In the genomic region with DNA sequence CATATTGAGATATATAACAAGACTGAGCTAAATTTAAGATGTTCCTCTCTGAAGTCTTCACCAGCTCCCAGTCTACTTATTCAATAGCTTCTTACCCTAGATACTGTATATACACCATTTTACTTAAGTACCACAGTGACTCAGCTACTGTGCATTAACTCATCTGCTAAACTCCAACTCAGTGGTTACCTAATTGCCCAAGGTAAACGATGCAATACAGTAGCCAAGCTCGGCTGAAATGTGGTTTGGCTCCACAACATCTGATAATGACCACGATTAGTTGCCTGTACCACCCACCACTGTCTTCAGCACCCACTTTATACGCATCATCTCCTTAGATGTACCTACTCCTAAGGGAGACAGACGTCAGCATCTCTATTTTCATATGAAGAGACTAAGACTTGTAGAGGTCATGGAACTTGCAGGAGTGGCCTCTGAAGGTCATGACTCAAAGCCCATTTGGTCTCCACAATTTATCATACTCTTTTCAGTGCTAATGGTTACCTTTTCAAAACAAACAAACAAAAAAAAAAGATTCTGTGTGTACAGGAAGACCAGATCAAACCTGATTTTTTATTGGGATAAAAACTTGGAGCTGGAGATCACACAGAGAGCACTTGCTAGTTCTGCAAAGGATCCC, we compare ENCODE assay signal across 31 mouse cellular contexts.
DNase-seq lines count a peak whose midpoint lies in the region; ATAC-seq lines count a peak whose summit lies in the region.
"Had no signal": no experiment of that assay in that cellular context is flagged by ENCODE, and none has a peak within 500 bp of the region (broad histone marks: within the 10 kb centered on the region; RNA-seq: fewer than 3 reads in every experiment).

No protein-coding gene starts in this region.

- H3K36me3 ChIP-seq in heart, embryonic 12.5 days = peaks cover 3% of the 10 kb centered on the region
- H3K36me3 ChIP-seq: embryonic facial prominence, embryonic 15.5 days; forebrain, embryonic 12.5 days; hindbrain, embryonic 15.5 days; limb, embryonic 12.5 days; liver, embryonic 15.5 days; midbrain, embryonic 13.5 days; neural tube, embryonic 15.5 days had no signal

- no peak overlapping the region for H3K27ac ChIP-seq in heart, embryonic 12.5 days (ENCODE audit: poor library complexity, severe bottlenecking)
- H3K27ac ChIP-seq: embryonic facial prominence, embryonic 10.5 days; embryonic facial prominence, embryonic 15.5 days; forebrain, embryonic 12.5 days; heart, adult 2 months; heart, embryonic 13.5 days; hindbrain, embryonic 15.5 days; limb, embryonic 12.5 days; liver, embryonic 15.5 days; midbrain, embryonic 13.5 days; neural tube, embryonic 15.5 days had no signal

- DNase-seq in heart, adult 11 months = peak; percentile 22
- DNase-seq in R1 (ENCODE audit: low read depth, low spot score) = peak; percentile 59
- no peak for DNase-seq in layer of hippocampus, adult 9-11 months
- DNase-seq in thymus, adult 18-20 months = no peak
- no peak for DNase-seq in T-cell, adult 2 months (ENCODE audit: low spot score)
- DNase-seq: adrenal gland, postnatal 25 days; cerebellum, adult 11-12 months; cerebellum, postnatal 14 days; forebrain, postnatal 0 days; gastrocnemius, postnatal 25 days; heart, adult 2 months; heart, postnatal 10 days; kidney, adult 2 months; kidney, postnatal 36 days; lung, embryonic 14.5 days; right cerebral cortex, postnatal 4 days; thymus, postnatal 4 days had no signal

- H3K4me1 ChIP-seq in heart, embryonic 12.5 days (replicated peaks) = peaks cover 24% of the 10 kb centered on the region
- H3K4me1 ChIP-seq: limb, embryonic 12.5 days had no signal

- no peaks in the 10 kb centered on the region for H3K27me3 ChIP-seq in heart, embryonic 12.5 days (replicated peaks)
- H3K27me3 ChIP-seq: embryonic facial prominence, embryonic 15.5 days; forebrain, embryonic 12.5 days; heart, embryonic 13.5 days; hindbrain, embryonic 15.5 days; limb, embryonic 12.5 days; liver, embryonic 15.5 days; megakaryocyte, embryonic 14.5 days; midbrain, embryonic 13.5 days; neural tube, embryonic 15.5 days had no signal

- H3K9me3 ChIP-seq in heart, embryonic 12.5 days (replicated peaks) = no peaks in the 10 kb centered on the region
- H3K9me3 ChIP-seq: embryonic facial prominence, embryonic 10.5 days; embryonic facial prominence, embryonic 15.5 days; forebrain, embryonic 12.5 days; heart, embryonic 13.5 days; hindbrain, embryonic 15.5 days; limb, embryonic 12.5 days; liver, embryonic 15.5 days; megakaryocyte, embryonic 14.5 days; midbrain, embryonic 13.5 days; neural tube, embryonic 15.5 days had no signal

- WGBS in heart, embryonic 12.5 days = 78% methylated on average over 5 of the region's 5 CpGs

- H3K4me3 ChIP-seq in heart, embryonic 12.5 days = no peak overlapping the region
- H3K4me3 ChIP-seq: embryonic facial prominence, embryonic 10.5 days; embryonic facial prominence, embryonic 15.5 days; forebrain, embryonic 12.5 days; heart, adult 2 months; heart, embryonic 13.5 days; hindbrain, embryonic 15.5 days; limb, embryonic 12.5 days; liver, embryonic 15.5 days; megakaryocyte, embryonic 14.5 days; midbrain, embryonic 13.5 days; neural tube, embryonic 15.5 days had no signal

- no peak for ATAC-seq in heart, embryonic 12.5 days (ENCODE audit: insufficient number of reproducible peaks, low FRiP score)
- ATAC-seq in megakaryocyte progenitor cell, adult 5-6 weeks (replicated peaks; ENCODE audit: poor library complexity) = peak; percentile 35
- ATAC-seq: CD4-positive, CD25-positive, alpha-beta regulatory T cell, adult 4 months; forebrain, postnatal 0 days; inflammation-experienced regulatory T-cells, adult 6 months; midbrain, embryonic 13.5 days had no signal

- no peak overlapping the region for H3K4me2 ChIP-seq in heart, embryonic 12.5 days
- H3K4me2 ChIP-seq: embryonic facial prominence, embryonic 15.5 days; forebrain, embryonic 12.5 days; heart, embryonic 13.5 days; hindbrain, embryonic 15.5 days; limb, embryonic 12.5 days; liver, embryonic 15.5 days; lung, embryonic 14.5 days; midbrain, embryonic 13.5 days; neural tube, embryonic 15.5 days had no signal

- H3K9ac ChIP-seq in heart, embryonic 12.5 days = no peak overlapping the region
- H3K9ac ChIP-seq: embryonic facial prominence, embryonic 15.5 days; forebrain, embryonic 12.5 days; forebrain, postnatal 0 days; heart, embryonic 13.5 days; hindbrain, embryonic 15.5 days; limb, embryonic 12.5 days; liver, embryonic 15.5 days; lung, embryonic 14.5 days; midbrain, embryonic 13.5 days; neural tube, embryonic 15.5 days had no signal

Comparison
In these comparisons a context has a peak if more than half of its experiments do, and no peak if none do; other contexts are left out.
1. DNase-seq: peak in heart, adult 11 months (single experiment) and R1 (single experiment); none in layer of hippocampus, adult 9-11 months (single experiment), thymus, adult 18-20 months (0 of 2) and T-cell, adult 2 months (single experiment).